Mouse (Mus musculus) layer of hippocampus, adult 9-11 months (tissue): ENCODE results near the gene Polr3c.
"Not testable (repeated sequence)": the region's sequence is repeated elsewhere in the genome, so short reads cannot be mapped to it uniquely, and the experiment has no call there.

Experiments
- DNase-seq: peaks from one replicate; pipeline ENCODE4 v3.0.0; 2022

Gene Polr3c

GRCm38 (mm10) chr3:96675171-96675570, 52.3 kb downstream of the Polr3c start:
- no peak for DNase-seq

- DNase-seq = no peak
These were observed 53.0 kb downstream of the Polr3c start for GRCm38 (mm10) chr3:96674442-96674841.

GRCm38 (mm10) chr3:96673514-96673913, 53.9 kb downstream of the Polr3c start:
- DNase-seq = no peak

DNA sequence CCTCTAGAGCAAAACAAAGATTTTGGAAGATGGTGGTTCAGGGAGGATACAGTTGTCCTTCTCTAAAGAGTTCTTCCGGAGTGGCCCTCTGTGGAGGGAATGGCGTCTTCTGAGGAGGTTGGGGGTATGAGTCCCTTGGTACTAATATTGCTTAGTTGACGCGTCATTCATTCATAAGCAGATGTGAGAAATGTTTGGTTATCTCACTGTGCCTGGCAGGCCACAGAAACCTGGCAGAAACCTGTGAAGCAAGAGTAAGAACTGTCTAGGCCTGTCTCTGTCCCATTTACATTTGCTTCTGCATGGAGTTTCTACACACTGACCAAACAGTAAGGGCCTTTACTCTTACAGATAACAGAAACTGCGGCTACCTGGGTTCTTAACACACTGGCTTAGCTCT, 55.9 kb downstream of the Polr3c start:
- DNase-seq = no peak

DNA sequence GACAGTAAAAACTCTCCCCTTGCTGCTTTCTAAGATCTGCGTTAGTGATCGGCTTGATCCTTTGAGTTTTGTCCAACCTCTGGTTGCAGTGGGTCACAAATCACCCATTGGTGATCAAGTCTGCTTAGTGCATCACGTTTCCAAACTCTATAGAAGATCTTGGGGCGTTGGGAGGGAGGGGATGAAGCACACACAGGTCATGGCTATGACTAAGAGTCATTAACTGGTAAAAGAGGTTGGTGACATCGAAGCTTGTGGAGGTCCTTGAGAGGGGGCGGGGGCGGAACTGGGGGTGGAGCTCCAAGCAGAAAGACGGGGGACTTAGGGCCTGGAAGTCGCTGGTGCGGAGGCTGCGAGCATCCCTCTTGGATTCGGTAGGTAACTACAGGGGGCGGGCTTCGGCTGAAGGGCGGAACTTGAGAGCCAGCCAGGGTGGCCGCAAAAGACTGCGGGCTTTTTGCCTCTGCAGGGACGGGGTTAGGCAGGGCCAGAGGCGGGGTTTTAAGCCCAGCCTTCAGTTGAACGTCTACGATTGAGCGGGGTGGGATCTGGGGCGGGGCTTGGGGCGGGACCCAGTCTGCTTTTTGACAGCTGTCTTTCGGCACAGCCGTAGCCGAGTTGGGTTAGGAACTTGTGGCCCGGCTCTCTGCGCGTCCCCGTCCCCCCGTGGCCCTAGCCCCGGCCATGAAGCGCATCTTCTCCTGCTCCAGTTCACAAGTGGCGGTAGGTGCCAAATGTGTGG, 57.5 kb downstream of the Polr3c start, which contains the start of gene Ankrd35:
Gene Ankrd35, plus strand, starts transcription at position 405 of the 742 bp plus-strand sequence.
- DNase-seq = peak; percentile 63

GRCm38 (mm10) chr3:96668424-96669067, 58.9 kb downstream of the Polr3c start:
- DNase-seq = no peak

DNA sequence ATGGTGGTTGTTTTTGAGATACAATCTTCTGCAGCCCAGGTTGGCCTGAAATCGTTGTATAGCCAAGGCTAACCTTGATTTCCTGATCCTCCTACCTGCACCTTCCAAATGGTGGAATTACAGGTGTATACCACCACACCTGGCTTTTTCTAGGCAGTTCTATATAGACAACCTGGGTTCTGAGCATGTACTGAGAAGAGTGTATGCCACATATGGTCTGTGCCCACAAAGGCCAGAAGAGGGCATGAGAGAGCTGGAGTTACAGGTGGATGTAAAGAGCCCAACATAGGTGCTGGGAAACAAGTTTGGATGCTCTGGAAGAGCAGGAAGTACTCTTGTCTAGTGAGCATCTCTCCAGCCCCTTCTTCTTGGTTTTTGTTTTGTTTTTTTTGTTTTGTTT, 60.1 kb downstream of the Polr3c start:
- no peak for DNase-seq

- DNase-seq = no peak
These were observed 60.5 kb downstream of the Polr3c start for GRCm38 (mm10) chr3:96666916-96667315.

GRCm38 (mm10) chr3:96665732-96666363, 61.6 kb downstream of the Polr3c start:
- not testable (repeated sequence) for DNase-seq

DNA sequence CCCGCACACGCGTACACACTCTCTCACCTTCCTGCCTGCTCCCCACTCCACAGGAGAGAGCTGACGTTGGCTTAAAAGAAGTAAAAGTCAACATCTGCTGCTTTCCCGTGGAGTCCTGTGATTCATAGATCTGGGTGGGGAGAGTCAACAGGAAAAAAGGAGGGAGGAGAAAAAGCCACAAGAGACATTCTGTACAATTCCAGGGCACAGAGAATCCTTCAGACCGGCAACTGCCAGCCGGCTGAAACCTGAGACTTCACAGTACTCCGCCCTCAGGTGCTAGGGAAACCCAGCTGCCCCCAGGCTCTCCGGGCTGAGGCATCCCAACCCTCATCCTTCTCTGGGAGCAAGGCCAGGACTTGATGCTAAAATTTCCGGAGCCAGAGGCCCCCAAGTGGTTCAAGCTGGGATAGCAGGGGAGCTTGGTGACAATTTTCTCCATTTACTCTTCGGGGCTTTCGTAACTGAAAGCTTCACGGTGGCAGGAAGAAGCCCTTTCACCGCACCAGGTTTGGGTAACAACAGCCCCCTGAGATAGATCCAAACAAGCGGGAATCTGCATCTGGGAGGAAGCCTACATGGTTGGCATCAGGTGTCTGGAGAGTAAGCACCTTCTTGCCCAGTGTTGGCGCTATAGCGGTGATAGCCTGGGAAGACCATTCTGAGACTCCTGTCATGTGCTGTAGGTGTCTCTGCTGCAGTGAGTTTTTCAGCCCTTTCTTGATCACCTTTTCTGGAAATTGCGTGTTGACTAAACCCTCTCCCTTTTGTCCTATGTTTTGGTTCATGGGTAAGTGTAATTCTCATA, 63.8 kb downstream of the Polr3c start:
- peak; percentile 72 for DNase-seq

- DNase-seq = no peak
These were observed 64.6 kb downstream of the Polr3c start for GRCm38 (mm10) chr3:96662731-96663316.
